Mouse (Mus musculus) embryo, embryonic 11.5 days (tissue): ENCODE results near the gene Dhrs7c.

Experiments
- DNase-seq: peaks from one replicate; pipeline ENCODE4 v3.0.0-alpha.2; 2012; ENCODE audit warnings: low read depth, low spot score

The Dhrs7c gene

GRCm38 (mm10) chr11:67839810-67840209 lies 41.8 kb downstream of the Dhrs7c start:
- DNase-seq = no peak

GRCm38 (mm10) chr11:67845193-67845592 lies 47.2 kb downstream of the Dhrs7c start:
- no peak for DNase-seq

- DNase-seq = no peak
Observed at GRCm38 (mm10) chr11:67851770-67852169, 53.8 kb downstream of the Dhrs7c start.

GRCm38 (mm10) chr11:67853996-67854395 lies 56.0 kb downstream of the Dhrs7c start:
- no peak for DNase-seq

- no peak for DNase-seq
Observed at GRCm38 (mm10) chr11:67855035-67855434, 57.0 kb downstream of the Dhrs7c start.

GRCm38 (mm10) chr11:67858518-67858917 lies 60.5 kb downstream of the Dhrs7c start:
- DNase-seq = no peak

GRCm38 (mm10) chr11:67860743-67861398 lies 62.9 kb downstream of the Dhrs7c start:
- no peak for DNase-seq

- DNase-seq = no peak
Observed at GRCm38 (mm10) chr11:67861399-67861838, 63.4 kb downstream of the Dhrs7c start.

- DNase-seq = no peak
Observed at GRCm38 (mm10) chr11:67865100-67865499, 67.1 kb downstream of the Dhrs7c start.
